Mouse (Mus musculus): ENCODE results near the gene Cabp4. TPM values are rescaled to one million over a fixed set of nuclear protein-coding genes. Genes with fewer than 3 reads are reported as not detected.

Cabp4 gene
- total RNA-seq, 2 experiments from 2014 or later = 0.43 TPM; not detected in 1

DNA sequence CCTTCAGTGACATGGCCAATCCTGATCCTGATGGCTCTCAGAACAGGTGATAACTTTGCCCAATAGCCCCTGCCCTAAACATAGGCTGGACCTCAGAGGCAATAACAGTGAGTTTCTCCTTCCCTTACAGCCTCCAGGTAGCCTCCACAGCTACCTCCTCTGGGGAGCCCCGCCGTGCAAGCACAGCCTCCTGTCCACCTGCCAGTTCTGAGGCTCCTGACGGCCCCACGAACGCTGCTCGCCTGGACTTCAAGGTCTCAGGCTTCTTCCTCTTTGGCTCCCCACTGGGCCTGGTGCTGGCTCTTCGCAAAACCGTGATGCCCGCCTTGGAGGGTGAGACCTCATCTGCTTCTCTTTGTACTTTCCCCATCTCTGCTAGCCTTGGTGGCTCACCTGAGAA, 35.3 kb downstream of the Cabp4 start:
- ATAC-seq (replicated peaks; ENCODE audit: low FRiP score, poor library complexity, severe bottlenecking) = no peak

DNA sequence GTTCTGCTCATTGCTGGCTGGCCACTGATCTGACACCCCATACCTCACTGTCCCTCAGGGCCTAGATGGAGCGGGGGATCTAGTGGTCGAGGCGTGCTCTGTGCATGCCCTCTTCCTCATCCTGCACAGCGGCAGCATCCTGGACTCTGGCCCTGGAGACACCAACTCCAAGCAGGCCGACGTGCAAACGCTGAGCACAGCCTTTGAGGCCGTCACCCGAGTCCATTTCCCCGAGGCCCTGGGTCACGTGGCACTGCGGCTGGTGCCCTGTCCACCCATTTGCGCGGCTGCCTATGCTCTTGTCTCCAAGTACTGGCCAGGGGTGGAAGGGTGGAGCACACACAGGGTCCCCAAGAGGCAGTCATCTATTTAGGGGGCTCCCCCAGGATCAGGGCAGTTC, 37.2 kb downstream of the Cabp4 start:
- ATAC-seq (replicated peaks; ENCODE audit: low FRiP score, poor library complexity, severe bottlenecking) = no peak

DNA sequence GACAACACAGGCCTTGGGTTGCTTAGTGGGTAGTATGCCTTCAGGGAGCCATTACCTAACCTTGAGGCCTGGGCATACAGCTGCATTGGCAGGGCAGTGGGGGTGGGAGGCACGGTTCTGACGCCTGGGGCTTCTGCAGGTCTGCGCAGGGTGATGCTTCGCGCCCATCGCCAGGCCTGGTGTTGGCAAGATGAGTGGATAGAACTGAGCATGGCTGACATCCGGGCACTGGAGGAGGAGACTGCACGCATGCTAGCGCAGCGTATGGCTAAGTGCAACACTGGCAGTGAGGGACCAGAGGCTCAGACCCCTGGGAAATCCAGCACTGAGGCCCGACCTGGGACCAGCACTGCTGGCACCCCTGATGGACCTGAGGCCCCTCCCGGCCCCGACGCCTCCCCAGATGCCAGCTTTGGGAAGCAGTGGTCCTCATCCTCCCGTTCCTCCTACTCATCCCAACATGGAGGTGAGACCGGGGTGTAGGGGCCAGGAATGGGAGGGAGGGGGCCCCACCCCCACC, 39.1 kb downstream of the Cabp4 start:
- ATAC-seq (replicated peaks; ENCODE audit: low FRiP score, poor library complexity, severe bottlenecking) = no peak

DNA sequence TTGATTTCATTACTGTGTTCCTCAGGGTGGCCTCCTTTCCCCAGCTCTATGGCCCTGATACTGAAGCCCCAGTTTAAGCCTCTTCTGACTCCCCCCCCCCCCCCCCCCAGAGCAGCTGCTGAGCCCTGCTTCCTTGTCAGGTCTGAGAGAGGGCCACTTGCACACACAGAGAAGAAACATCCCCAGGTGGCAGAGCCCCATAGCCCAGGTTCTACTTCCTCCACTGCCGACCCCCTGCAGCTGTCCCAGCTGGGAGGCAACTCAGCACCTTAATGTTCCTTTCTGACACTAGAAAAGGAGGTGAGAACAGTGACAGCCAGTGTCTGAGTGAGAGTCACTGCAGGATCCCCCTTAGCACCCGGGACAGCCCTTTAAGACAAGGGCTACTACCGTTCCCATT, 40.0 kb downstream of the Cabp4 start:
- no peak for ATAC-seq (replicated peaks; ENCODE audit: low FRiP score, poor library complexity, severe bottlenecking)

DNA sequence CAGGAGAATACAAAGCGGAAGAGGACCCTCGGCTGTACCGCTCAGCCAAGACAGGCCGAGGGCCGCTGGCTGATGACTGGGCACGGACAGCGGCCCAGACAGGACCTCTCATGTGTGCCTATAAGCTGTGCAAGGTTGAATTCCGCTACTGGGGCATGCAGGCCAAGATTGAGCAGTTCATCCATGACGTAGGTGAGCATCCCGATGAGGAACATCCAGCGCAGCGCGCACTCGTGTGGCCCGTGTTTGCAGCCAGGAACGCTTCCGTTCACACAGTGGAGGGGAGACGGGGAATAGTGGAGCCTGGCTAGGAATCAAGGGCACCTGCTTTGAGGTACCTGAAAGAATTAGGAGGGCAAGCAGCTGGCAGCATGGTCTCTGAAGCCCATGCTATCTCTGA, 40.5 kb downstream of the Cabp4 start:
- no peak for ATAC-seq (replicated peaks; ENCODE audit: low FRiP score, poor library complexity, severe bottlenecking)

DNA sequence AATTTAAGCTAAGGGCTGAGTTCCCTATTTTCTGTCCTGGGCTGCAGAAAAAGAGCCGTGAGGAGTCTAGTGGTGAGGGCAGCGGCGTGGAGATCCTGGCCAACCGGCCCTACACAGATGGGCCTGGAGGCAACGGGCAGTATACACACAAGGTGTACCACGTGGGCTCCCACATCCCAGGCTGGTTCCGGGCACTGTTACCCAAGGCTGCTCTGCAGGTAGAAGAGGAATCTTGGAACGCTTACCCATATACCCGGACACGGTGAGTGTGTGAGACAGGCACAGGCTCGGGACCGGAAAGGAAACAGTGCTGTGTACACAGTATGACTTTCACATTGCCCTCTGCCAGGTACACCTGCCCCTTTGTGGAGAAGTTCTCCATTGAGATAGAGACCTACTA, 41.2 kb downstream of the Cabp4 start:
- no peak for ATAC-seq (replicated peaks; ENCODE audit: low FRiP score, poor library complexity, severe bottlenecking)

DNA sequence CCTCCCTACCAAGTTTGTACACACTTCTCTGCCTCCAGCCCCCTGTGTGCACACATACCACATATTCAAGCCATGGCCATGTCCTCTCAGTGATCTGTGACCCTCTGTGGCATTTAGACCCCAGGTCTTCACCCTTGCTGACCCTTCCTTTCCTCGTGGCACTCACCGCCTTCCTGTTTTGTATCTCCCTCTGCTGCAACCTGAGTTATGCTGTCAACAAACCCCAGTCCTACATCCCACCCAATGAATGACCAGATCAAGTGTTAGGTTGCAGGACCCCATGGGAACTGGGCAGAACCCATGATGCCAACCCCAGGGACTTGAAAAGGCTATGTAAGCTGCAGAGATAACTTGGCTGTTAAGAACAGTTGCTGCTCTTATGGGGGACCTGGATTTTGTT, 41.8 kb downstream of the Cabp4 start:
- ATAC-seq (replicated peaks; ENCODE audit: low FRiP score, poor library complexity, severe bottlenecking) = no peak

DNA sequence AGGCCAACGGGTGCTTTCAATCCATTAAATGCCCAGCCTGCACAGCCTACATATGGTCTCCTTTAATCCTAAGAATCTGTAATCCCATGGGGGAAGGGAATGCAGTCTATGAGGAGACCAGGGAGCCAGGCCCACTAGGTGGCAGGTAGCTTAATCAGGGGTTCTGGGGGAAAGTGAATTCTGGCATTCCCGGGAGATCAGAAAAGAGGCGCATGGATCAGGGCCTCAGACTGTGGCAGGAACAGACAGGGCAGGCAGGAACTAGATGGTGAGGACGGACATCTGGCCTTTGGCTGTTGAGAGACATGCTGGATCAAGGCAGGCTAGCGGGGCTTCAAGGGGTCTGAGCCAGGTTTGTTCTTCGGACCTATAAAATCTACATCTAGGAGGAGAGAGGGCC, 42.4 kb downstream of the Cabp4 start:
- no peak for ATAC-seq (replicated peaks; ENCODE audit: low FRiP score, poor library complexity, severe bottlenecking)

DNA sequence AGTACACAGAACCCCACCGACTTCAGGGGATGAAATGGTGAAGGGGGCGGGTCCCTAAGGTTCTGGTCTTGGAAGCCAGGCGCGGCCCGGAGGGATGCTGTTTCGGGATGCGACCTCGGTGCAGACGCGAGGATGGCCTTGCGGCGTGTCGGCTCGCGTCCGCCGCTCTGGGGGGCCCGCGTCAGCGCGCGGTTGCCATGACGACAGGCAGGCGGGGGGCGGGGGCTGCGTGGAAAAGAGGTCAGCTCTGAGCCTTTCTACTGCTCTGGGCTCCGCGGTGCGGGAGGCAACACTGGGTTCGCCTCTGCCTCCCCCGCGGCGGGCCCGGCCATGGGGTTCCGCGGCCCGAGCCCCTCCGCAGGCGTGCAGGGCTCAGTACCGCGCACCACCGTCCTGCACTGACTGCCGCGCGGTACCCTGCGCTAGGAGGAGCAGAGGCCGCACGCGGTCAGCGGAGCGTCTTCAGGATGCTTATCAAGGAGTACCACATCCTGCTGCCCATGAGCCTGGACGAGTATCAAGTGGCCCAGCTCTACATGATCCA, 43.0 kb downstream of the Cabp4 start:
- ATAC-seq (replicated peaks; ENCODE audit: low FRiP score, poor library complexity, severe bottlenecking) = no peak

DNA sequence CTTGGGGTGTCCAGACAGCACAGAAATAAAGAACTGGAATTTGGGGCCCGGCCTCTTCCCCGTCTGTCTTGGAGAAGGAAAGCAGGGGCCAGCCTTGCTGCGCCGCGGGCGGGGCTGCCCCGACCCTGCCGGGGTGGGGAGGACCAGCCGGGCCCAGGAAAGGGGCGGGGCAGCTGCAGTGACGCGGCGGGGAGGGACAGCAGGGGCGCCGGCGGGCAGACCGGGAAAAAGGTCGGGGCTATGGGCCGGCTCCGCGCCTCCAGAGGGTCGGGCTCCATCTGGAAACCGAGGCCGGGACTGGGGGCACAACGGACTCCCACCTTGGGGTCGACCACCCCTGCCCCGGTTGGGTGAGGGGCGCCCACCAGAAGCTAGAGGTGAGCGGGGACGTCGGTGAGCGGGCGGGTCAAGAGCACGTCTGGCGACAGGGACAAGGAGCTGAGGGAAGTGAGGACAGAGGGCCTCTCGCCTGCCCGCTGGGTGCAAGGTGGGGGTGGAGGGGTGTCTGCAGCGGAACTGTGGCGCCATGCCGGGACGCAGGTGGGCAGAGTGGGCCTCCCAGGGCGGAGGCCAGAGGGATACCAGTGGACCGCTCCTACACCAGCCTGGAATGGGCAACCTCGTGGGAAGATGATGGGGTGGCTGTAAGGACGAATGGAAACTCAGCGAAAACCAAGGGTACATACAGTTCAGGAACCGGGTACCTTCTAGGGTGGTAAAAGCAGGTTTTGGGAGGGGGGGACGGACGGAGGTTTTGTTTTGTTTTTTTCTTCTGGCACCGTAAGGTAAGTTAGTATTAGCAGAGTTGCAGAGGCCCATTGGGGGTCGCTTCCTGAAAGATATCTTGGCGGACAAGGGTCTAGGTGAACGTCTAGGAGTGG, 43.8 kb downstream of the Cabp4 start, which contains the start of gene Pitpnm1:
Gene Pitpnm1, plus strand, starts transcription at position 162 of the 881 bp plus-strand sequence.
- ATAC-seq (replicated peaks; ENCODE audit: low FRiP score, poor library complexity, severe bottlenecking) = peak; percentile 34

DNA sequence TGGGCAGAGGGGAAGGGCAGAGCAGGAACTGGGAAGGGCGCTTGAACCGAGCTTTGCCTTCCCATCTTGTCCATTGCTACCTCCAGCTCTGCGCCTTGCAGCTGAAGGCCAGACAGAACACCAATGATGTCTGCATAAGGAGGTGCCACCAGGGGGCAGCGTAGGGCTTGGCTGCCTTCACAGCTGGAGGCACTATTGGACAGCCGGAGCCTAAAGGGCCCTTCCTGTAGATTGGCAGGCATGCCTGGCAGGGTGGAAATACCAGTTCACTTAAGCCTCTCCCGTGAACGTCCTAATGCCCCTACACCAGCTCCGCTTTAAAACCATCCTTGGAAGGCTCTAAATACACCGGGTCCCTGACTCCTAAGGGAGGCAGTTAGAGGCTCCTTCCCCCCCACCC, 44.8 kb downstream of the Cabp4 start:
- ATAC-seq (replicated peaks; ENCODE audit: low FRiP score, poor library complexity, severe bottlenecking) = peak; percentile 58

DNA sequence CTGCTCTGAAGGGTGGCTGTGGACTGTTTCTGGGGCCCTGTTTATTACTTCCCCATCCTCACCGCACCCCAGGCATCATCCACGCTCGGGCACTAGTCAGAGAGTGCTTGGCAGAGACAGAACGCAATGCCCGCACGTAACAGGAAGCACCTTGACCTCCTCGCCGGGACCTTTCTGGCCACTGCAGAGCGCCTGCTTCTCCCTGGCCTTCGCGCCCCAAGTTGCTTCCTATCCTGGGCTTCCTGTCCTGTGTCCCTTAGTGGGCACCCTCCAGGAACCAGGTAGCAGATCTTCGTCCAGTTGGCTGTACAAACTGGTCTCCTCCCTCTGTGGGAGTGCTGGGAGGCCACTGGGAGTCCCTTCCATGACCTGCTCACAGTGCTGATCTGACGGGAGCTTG, 45.4 kb downstream of the Cabp4 start:
- no peak for ATAC-seq (replicated peaks; ENCODE audit: low FRiP score, poor library complexity, severe bottlenecking)

DNA sequence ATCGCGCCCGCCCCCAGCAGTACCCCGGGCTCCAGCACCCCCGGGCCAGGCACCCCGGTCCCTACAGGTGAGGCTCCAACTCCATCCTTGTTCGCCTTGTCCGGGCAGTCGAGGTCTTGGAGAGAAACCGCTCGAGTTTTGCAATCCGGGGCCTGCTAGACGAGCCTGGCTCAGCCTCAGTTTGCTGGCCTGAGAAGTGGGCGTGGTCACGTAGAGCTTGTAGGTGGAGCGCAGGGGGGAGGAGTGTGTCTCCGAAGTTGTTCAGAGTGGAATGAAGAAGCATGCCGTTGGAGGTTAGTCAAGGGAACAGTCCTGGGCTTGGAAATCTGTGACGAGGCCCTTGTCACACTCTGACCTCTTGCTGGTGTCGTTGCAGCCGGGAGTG, 46.4 kb downstream of the Cabp4 start:
- peak; percentile 62 for ATAC-seq (replicated peaks; ENCODE audit: low FRiP score, poor library complexity, severe bottlenecking)

DNA sequence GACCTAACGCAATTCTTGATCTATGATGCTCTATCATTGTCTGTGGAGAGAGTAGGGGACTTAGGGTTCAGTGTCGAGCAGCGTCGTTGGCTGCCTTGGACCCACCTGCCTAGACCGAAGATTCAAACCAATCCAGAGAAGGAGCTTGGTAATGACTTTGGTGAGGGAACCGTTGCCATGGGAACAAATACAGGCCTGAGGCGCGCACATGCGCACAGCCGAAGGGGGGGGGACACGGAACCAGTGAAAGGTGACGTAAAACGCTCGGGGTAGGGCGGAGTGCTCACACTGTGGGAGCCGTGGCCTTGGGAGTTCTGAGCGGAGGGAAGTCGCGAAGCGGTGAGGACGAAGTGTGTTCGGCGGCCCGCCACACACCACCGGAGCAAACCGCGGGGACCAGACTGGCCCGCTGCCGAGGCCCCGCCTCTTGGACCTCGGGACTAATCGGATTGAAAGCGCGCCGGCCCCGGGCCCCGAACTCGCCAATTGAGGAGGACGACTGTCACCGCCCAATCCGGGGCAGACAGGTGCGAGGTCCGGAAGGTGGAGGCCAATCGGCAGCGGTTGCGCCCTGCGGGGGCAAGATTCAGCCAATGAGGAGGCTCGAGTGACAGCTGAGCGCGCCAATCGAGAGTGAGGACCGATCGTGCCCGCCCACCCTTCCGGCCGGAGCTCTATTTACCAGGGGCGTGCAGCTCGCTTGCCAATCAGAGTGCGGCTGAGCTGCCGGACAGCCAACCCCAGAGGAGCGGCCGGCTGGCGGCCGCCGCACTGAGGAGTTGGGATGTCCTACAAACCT, 47.0 kb downstream of the Cabp4 start, which contains the start of gene Cdk2ap2:
Gene Cdk2ap2, plus strand, starts transcription at position 541 of the 799 bp plus-strand sequence.
- peak; percentile 75 for ATAC-seq (replicated peaks; ENCODE audit: low FRiP score, poor library complexity, severe bottlenecking)

DNA sequence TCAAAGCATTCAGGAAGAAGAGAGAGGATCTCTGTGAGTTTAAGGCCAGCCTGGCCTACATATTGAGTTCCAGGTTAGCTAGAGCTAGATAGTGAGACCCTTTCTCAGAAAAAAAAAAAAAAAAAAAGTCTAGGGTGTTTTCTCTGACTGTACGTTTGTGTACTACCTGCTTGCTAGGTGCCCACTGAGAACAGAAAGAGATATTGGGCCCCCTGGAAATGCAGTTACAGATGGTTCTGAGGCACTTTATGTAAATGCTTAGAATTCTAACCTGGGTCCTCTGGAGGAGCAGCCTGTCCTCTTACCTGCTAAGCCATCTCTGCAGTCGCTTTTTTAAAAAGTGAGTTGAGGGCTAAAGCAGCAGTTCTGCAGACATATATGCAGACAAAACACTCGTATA, 48.0 kb downstream of the Cabp4 start:
- no peak for ATAC-seq (replicated peaks; ENCODE audit: low FRiP score, poor library complexity, severe bottlenecking)

DNA sequence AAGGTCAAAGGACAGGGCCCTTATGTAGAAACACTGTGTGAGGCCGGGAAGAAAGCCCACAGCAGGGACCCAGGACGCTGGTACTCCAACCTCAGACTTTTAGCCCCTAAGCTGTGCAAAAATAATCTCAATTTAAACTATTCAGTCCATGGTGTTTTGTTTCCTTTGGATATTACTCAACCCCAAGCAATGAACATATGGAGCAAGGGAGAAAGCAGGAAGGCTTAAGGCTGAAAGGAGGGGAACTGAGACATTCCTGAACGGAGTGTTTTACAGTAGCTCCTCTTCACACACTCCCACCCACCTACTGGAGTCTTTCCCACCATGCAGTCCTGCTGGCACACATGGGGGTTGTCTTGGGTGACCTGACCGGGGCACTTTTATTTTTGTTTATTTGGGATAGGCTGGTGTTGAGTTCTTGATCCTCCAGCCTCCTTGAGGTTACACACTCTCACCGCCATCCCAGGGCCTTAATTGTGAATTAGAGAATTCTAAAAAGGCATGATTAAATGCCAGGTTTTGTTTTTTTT, 49.0 kb downstream of the Cabp4 start:
- ATAC-seq (replicated peaks; ENCODE audit: low FRiP score, poor library complexity, severe bottlenecking) = no peak

DNA sequence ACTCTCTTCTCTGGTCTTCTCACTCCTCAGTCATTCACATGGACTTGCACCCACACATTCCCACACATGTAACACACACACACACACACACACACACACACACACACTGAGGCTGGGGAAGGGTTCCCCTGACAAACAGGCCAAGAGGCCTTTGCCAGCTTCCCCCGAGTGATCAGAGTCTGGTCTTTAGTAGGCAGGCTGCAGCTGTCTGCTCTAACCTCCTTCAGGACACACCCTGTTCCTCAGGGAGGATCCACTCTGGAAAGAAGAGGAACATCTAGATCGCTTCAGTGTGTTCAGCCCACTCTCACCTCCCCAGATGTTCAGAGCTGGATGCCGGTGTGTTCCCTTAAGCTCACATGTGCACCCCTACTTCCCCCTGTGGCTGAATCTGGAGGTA, 49.5 kb downstream of the Cabp4 start:
- no peak for ATAC-seq (replicated peaks; ENCODE audit: low FRiP score, poor library complexity, severe bottlenecking)

DNA sequence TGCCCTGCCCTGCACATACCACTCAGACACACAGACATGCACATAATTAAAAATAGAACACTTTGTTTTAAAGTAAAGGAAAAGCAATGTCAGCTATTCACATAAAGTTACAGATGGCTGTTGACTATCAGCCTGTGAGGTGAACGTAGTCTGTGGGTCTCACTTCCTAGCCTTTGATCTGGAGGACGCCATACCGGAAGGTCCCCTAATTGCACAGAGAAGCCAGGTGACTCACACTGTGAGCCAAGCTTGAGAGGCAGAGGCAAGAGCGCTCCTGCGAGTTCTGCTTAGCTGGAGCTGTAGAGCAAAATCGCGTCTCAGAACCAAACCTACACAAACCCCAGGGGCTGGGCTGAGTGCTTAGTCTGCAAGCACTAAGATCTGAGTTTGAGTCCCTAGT, 50.1 kb downstream of the Cabp4 start:
- ATAC-seq (replicated peaks; ENCODE audit: low FRiP score, poor library complexity, severe bottlenecking) = no peak

DNA sequence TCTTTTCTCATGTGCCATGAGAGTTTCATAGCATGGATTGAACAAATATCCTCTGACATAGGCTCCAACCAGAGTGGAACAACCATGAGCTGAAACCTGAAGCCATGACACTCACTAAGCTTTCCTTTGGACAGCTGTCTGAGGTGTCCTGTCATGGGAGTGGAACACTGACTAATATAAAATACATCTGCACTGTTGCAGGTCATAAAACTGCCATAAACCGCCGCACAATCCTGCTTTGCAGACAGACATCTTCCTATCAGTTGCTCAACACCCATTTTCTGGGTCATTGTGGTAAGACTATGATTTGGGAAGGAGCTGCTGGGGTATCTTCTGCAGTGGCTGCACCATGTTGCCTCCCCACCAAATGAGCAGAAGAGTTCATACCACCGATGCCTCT, 51.1 kb downstream of the Cabp4 start:
- no peak for ATAC-seq (replicated peaks; ENCODE audit: low FRiP score, poor library complexity, severe bottlenecking)

DNA sequence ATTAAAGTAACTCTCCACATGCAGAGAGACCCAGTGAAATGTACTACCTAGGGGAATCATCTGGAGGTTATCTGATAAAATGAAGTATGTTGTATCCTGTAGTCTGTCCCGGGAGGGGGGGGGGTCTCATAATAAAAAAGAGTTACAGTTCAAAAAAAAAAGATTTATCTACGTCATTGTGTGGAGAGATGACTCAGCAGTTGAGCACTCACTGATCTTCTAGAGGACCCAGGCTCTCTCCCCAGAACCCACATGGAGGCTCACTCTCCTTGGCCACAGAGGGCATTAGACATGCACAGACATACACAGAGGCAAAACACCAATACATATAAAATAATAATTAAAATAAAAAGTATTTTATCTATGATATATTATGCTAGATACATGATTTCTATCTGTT, 52.5 kb downstream of the Cabp4 start:
- no peak for ATAC-seq (replicated peaks; ENCODE audit: low FRiP score, poor library complexity, severe bottlenecking)

Data from erythroblast, adult 5-6 weeks (primary cell).